Mouse (Mus musculus): Measurements from ENCODE around the gene Txndc5. TPM values are rescaled to one million over a fixed set of nuclear protein-coding genes. Genes with fewer than 3 reads are reported as not detected.

Txndc5 gene
- polyA plus RNA-seq, 1 experiment from 2014 or later, result 290 TPM

DNA sequence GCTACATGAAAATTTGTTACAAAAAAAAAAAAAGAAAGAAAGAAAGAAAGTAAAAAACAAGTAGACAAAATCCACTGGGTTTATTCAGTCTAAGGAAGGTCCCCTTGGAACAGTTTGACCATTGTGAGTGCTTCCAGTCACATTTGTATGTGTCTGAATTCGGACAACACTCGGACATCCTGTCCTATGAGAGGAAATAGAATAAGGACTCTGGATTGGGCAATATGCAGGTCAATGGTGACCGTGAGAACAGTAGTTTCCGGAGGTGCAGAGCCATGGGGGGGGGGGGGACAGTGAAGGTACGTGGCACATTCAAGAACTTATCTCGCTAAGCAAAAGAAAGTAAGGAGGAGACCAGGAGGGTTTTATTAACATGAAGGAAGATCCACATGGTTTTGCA, 6.1 kb upstream of the Txndc5 start:
- Histone ChIP-seq H3K4me2 (no peak overlapping the region), H3K4me1 (ENCODE audit: insufficient read depth) (no peaks in the 10 kb centered on the region), H3K27me3 (ENCODE audit: insufficient read depth, low read length) (no peaks in the 10 kb centered on the region), H3K9ac (no peak overlapping the region), H3K27ac (ENCODE audit: low read depth) (no peak overlapping the region), H3K36me3 (ENCODE audit: insufficient read depth) (no peaks in the 10 kb centered on the region), H3K4me3 (ENCODE audit: low read depth, low read length) (no peak overlapping the region), H3K9me3 (ENCODE audit: low read depth, low read length) (no peaks in the 10 kb centered on the region)
- TF ChIP-seq CTCF (IDR thresholded peaks at IDR 0.05; ENCODE audit: low read depth), result no peak
- WGBS, result 72% methylated on average over 6 of the region's 6 CpGs
- DNase-seq, result no peak
- ATAC-seq (ENCODE audit: insufficient read depth), result no peak

DNA sequence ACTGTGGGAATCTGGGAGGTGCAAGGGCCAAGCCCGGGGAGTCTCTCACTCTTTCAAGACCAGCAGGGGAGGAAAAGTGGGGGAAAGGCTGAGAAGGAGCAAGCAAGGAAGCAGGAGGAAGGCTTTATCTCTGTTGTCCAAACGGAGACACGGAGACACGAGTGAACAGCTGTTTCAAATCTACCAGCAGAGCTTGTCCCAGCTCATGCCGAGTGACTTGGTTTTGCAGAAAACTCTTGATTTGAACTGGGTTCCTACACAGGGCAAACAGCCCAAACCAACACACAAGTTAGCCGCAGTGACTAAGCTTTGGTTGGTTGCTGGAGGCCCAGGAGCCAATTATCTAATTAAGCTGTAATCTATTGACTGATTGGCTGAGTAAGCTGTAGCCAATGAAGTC, 5.4 kb upstream of the Txndc5 start:
- H3K4me1 ChIP-seq (ENCODE audit: insufficient read depth), result no peaks in the 10 kb centered on the region
- no peak overlapping the region for H3K4me3 ChIP-seq (ENCODE audit: low read depth, low read length)
- WGBS, result 18% methylated on average over 6 of the region's 6 CpGs
- ATAC-seq (ENCODE audit: insufficient read depth), result no peak
- H3K9ac ChIP-seq, result no peak overlapping the region
- H3K27ac ChIP-seq (ENCODE audit: low read depth), result no peak overlapping the region
- no peaks in the 10 kb centered on the region for H3K9me3 ChIP-seq (ENCODE audit: low read depth, low read length)
- no peaks in the 10 kb centered on the region for H3K27me3 ChIP-seq (ENCODE audit: insufficient read depth, low read length)
- no peak overlapping the region for H3K4me2 ChIP-seq
- H3K36me3 ChIP-seq (ENCODE audit: insufficient read depth), result no peaks in the 10 kb centered on the region
- DNase-seq, result peak; percentile 38
- no peak for TF ChIP-seq CTCF (IDR thresholded peaks at IDR 0.05; ENCODE audit: low read depth)

DNA sequence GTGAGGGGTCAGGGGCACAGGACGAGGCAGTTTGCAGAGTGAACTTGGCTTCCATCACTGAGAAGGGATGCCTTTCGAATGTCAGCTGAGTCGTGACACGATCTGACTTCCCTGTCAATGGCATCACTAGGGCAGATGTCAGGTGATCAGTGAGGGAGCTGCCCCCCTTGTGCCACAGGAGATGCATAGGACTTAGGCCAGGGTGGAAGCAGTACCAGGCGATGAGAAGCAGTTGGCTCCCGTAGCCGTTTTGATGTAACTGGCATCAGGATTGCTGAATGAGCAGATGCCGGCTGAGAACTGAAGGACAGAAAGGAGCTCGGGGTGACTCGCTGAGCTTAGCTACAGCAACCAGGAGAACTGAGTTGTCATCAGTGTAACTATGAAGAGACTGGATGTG, 4.8 kb upstream of the Txndc5 start:
- 78% methylated on average over 10 of the region's 10 CpGs for WGBS
- Histone ChIP-seq H3K4me2 (no peak overlapping the region), H3K27me3 (ENCODE audit: insufficient read depth, low read length) (no peaks in the 10 kb centered on the region), H3K4me1 (ENCODE audit: insufficient read depth) (0 out of 2 replicates have a peak, but pooled peaks cover 5% of the 10 kb centered on the region), H3K4me3 (ENCODE audit: low read depth, low read length) (no peak overlapping the region), H3K9me3 (ENCODE audit: low read depth, low read length) (no peaks in the 10 kb centered on the region), H3K9ac (no peak overlapping the region), H3K36me3 (ENCODE audit: insufficient read depth) (no peaks in the 10 kb centered on the region), H3K27ac (ENCODE audit: low read depth) (no peak overlapping the region)
- TF ChIP-seq CTCF (IDR thresholded peaks at IDR 0.05; ENCODE audit: low read depth), result no peak
- DNase-seq (no peak), ATAC-seq (ENCODE audit: insufficient read depth) (no peak)

DNA sequence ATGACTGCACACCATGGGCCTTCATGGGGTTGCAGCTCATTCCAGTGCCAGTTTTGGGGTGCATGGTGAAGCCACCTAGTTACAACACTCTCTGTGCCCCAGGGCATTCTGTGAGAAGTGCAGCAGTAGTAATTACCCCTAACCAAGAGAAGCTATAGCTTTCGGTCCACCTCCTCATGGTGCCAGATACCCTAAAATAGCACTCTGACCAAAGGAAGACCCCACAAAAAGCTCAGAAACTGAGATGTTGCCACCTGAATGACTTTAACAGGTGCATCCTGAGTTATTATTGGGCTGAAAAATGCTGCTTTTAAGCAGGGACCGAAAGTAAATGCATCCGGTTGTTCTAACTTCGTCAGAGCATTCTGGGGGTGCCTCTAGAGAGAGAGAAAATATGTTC, 2.9 kb upstream of the Txndc5 start:
- 85% methylated on average over 4 of the region's 4 CpGs for WGBS
- Histone ChIP-seq H3K4me3 (ENCODE audit: low read depth, low read length) (no peak overlapping the region), H3K9me3 (ENCODE audit: low read depth, low read length) (no peaks in the 10 kb centered on the region), H3K27ac (ENCODE audit: low read depth) (no peak overlapping the region), H3K27me3 (ENCODE audit: insufficient read depth, low read length) (no peaks in the 10 kb centered on the region), H3K9ac (no peak overlapping the region), H3K4me2 (no peak overlapping the region), H3K36me3 (ENCODE audit: insufficient read depth) (no peaks in the 10 kb centered on the region), H3K4me1 (ENCODE audit: insufficient read depth) (peaks cover 9% of the 10 kb centered on the region; the same call in 1 of the 2 replicates)
- no peak for TF ChIP-seq CTCF (IDR thresholded peaks at IDR 0.05; ENCODE audit: low read depth)
- no peak for ATAC-seq (ENCODE audit: insufficient read depth)
- DNase-seq, result no peak

DNA sequence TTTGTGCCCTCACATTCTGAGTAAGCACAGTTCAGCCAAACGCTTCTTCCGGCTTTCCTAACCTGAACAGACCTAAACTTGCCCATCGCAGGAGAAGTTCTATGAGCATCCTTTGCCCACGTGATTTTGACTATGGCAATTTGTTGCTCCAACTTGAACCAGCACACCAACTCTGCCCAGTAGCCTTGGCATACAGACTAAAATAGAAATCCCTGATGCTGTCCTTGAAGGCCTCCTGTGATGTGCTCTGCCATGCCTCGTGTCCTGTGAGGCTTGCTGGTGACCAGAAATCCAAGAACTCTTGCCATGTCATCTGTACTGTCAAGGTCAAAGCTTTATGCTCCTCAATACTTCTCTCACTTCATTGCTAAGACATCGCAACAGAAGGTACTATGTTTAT, 952 bp upstream of the Txndc5 start:
- Histone ChIP-seq H3K27me3 (ENCODE audit: insufficient read depth, low read length) (no peaks in the 10 kb centered on the region), H3K36me3 (ENCODE audit: insufficient read depth) (no peaks in the 10 kb centered on the region), H3K4me2 (no peak overlapping the region), H3K27ac (ENCODE audit: low read depth) (no peak overlapping the region), H3K4me1 (ENCODE audit: insufficient read depth) (peaks cover 22% of the 10 kb centered on the region), H3K9me3 (ENCODE audit: low read depth, low read length) (no peaks in the 10 kb centered on the region), H3K9ac (no peak overlapping the region), H3K4me3 (ENCODE audit: low read depth, low read length) (no peak overlapping the region)
- no peak for ATAC-seq (ENCODE audit: insufficient read depth)
- no peak for DNase-seq
- no peak for TF ChIP-seq CTCF (IDR thresholded peaks at IDR 0.05; ENCODE audit: low read depth)
- WGBS, result 89% methylated on average over 6 of the region's 6 CpGs

DNA sequence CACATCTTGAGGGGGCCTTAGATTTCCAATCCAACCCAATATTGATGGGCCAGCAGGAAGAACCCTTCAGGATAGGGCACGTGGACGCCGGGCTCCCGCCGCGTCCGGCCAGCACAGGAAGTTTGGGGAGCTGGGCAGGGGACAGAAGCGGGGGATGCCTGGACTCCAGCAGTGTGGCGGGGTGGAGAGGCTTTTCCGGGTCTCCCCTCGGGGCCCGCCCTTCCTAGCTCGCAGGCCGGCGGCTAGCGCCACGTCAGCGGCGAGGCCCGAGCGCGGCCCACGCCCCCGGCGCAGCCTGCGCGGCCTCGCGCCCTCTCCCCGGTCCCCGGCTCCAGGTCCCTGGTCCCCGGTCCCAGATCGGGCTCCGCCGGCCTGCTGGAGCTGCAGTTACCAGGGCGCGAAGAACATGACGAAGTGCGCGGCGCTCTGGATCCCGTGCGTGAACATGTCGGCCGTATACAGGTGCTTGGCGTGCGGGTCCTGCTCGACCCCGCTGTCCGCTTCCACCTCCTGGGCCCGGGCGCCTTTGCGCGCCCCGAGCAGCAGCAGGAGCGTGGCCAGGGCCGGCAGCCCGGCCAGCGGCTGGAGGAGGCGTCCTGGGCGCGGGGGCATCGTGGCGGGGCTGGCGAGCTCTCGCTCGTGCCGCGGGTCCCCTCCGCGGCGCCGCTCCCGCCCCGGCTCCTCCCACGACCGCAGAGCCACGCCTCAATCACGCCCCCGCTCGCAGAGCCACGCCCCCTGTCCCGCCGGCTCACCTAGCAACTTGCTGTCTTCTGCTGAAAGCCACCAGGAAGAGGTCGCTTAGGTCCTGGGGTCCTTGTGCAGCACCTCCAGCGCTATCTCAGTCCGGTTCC, 600 bp downstream of the Txndc5 start:
- H3K9me3 ChIP-seq (ENCODE audit: low read depth, low read length), result no peaks in the 10 kb centered on the region
- TF ChIP-seq CTCF (IDR thresholded peaks at IDR 0.05; ENCODE audit: low read depth), result no peak
- peak overlapping the region; percentile 91 for H3K9ac ChIP-seq
- peaks cover 4% of the 10 kb centered on the region for H3K36me3 ChIP-seq (ENCODE audit: insufficient read depth)
- peaks cover 27% of the 10 kb centered on the region for H3K4me1 ChIP-seq (ENCODE audit: insufficient read depth)
- peak overlapping the region; percentile 90 for H3K4me3 ChIP-seq (ENCODE audit: low read depth, low read length)
- peak overlapping the region; percentile 86 for H3K4me2 ChIP-seq
- ATAC-seq (ENCODE audit: insufficient read depth), result peak; percentile 93
- DNase-seq, result peak; percentile 90
- WGBS, result under 1% methylated on average over 77 of the region's 87 CpGs
- no peaks in the 10 kb centered on the region for H3K27me3 ChIP-seq (ENCODE audit: insufficient read depth, low read length)
- peak overlapping the region; percentile 96 for H3K27ac ChIP-seq (ENCODE audit: low read depth)

DNA sequence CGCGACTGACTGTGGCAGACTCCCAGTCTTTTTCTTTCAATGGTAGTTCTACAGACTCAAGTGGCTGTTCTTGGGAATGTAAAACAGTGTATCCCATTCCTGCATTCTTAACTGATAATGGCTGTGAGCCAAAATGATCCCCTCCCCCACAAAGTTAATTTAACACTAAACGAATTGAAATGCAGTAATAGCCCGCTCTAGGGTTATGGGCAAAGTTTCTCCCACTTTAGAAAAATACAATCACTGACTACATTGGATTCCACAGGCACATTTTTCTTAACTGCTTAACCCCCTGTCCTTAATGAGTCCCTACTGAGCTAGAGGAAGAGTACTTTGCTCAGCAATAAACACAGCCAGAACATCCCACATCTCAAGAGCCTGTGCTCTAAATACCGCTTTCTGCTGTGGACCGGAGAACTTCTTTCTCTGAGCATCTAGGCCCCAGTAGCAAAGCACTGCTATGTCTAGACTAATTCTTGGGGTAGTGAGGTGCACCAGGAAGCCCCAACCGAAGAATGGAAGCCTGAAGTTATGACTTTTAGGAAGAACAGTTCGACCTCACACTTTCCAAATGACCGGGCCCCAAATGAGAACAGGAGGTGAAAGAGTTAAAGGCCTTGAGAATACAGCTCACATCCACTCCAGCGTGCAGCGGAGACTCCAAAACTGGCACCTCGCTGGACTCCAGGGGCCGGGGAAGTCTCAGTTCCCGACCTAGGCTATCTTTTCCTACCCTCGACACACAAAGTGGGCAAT, 1.4 kb downstream of the Txndc5 start:
- Histone ChIP-seq H3K36me3 (ENCODE audit: insufficient read depth) (peaks cover 12% of the 10 kb centered on the region), H3K4me1 (ENCODE audit: insufficient read depth) (peaks cover 27% of the 10 kb centered on the region), H3K9ac (peak overlapping the region; percentile 91), H3K27ac (ENCODE audit: low read depth) (peak overlapping the region; percentile 96), H3K9me3 (ENCODE audit: low read depth, low read length) (no peaks in the 10 kb centered on the region), H3K4me3 (ENCODE audit: low read depth, low read length) (peak overlapping the region; percentile 90), H3K4me2 (peak overlapping the region; percentile 86), H3K27me3 (ENCODE audit: insufficient read depth, low read length) (no peaks in the 10 kb centered on the region)
- DNase-seq, result peak; percentile 77
- ATAC-seq (ENCODE audit: insufficient read depth), result peak; percentile 33; the same call in 1 of the 2 replicates
- WGBS, result 5% methylated on average over 15 of the region's 15 CpGs
- TF ChIP-seq CTCF (IDR thresholded peaks at IDR 0.05; ENCODE audit: low read depth), result no peak
